Mouse (Mus musculus): ENCODE data around the gene Cacnb1.

Cacnb1 gene

GRCm38 (mm10) chr11:98011716-98012115 is 11.1 kb downstream of the Cacnb1 start:
- DNase-seq (ENCODE audit: low read depth, low spot score) = no peak

DNA sequence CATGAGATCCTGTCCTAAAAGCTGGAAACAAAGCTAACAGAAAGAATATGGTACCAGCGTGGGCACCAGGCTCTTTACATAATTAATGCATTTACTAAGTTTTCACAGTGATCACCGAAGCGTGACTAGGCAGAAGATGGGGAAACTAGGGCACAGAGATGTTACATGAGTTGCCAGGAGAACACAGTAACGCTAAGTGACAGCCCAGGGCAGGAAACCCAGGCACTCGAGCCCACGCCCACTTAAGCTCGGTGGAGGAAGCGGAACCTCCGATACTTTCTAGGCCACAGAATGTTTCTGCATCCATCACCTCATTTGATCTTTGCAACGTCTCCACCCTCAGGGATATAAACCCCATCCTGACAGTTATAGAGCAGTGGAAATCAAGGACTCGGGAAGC is 14.7 kb downstream of the Cacnb1 start:
- no peak for DNase-seq (ENCODE audit: low read depth, low spot score)

DNA sequence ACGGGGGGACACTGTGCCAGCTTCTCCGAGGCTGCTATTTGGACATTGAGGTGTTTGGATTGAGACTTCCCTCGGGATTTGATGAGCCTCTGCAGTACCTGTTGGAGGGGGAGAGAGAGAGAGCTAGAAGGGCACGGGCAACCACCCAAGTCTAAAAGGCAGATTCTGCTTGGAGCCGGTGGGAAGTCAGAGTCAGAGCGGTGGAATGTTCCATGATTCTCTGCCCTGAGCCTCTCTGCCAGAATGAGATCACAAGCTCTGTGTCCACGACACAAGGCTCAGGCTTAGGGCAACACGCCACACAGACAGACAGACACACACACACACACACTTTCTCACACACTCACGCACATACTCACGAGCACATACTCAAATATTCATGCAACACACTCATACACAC is 17.1 kb downstream of the Cacnb1 start:
- peak; percentile 78 for DNase-seq (ENCODE audit: low read depth, low spot score)

DNA sequence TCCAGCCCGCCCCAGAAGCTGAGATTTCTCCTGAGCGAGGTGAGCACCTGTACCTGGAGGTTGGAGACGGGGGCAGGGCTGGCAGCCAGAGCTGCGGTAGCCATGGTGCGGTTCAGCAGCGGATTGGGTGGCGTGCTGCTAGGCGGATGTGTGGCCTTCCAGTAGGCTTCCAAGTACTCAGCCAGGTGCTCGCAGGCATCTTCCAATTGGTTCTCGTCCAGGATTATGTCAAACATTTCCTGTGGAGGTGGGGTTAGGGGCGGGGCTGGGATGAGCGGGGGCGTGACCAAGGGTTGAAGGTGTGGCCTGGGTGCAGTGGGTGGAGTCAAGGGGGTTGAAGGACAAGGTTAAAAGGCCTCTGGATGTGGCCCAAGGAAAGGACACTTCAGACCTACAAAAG is 17.8 kb downstream of the Cacnb1 start:
- peak; percentile 70 for DNase-seq (ENCODE audit: low read depth, low spot score)

DNA sequence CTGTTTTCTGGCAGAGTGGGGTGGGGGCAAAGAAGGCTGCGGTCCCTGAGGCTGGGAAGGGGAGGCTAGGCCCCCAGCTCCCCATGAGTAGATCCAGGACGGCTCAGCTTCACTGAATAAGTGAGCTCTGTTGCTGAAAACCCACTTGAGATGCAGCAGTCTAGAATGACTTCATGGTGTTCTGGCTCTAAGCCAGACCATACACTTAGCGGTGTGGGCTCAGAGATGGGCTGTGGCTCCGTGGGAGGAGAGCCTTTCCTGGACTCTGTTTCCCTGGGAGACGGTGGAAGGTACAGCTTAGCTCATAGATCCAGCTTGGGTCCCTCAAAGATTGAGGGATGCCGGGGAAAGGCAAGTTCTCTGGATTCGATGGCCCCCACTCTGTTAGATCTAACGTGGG is 18.7 kb downstream of the Cacnb1 start:
- DNase-seq (ENCODE audit: low read depth, low spot score) = no peak

GRCm38 (mm10) chr11:98003171-98003671 is 19.6 kb downstream of the Cacnb1 start:
- no peak for DNase-seq (ENCODE audit: low read depth, low spot score)

- no peak for DNase-seq (ENCODE audit: low read depth, low spot score)
Measured at GRCm38 (mm10) chr11:98002627-98003026, 20.2 kb downstream of the Cacnb1 start.

DNA sequence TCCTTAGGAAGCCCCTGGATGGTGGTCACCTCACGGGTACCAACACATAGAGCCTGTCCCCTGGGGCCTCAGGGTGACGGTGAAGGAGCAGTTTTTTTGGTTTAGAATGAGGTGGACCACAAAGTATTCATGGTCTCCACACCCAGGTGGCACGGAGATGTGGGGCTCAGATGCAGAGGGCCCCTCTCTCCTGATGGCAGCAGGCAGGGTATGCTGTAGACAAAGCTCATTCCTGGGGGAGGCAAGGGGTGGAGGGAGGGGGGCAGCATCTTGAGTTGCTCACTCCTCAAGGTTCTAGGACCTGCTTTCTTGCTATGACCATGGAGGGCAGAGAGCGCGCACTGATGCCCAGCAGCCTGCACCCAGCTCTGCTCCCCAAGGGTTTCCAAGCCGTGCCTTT is 20.8 kb downstream of the Cacnb1 start:
- DNase-seq (ENCODE audit: low read depth, low spot score) = no peak

GRCm38 (mm10) chr11:98001351-98001824 is 21.4 kb downstream of the Cacnb1 start:
- DNase-seq (ENCODE audit: low read depth, low spot score) = no peak

GRCm38 (mm10) chr11:98000378-98001140 is 22.3 kb downstream of the Cacnb1 start:
- DNase-seq (ENCODE audit: low read depth, low spot score) = no peak

GRCm38 (mm10) chr11:97999748-98000147 is 23.1 kb downstream of the Cacnb1 start:
- DNase-seq (ENCODE audit: low read depth, low spot score) = no peak

- DNase-seq (ENCODE audit: low read depth, low spot score) = peak; percentile 61
Measured at GRCm38 (mm10) chr11:97998898-97999608, 23.8 kb downstream of the Cacnb1 start.

DNA sequence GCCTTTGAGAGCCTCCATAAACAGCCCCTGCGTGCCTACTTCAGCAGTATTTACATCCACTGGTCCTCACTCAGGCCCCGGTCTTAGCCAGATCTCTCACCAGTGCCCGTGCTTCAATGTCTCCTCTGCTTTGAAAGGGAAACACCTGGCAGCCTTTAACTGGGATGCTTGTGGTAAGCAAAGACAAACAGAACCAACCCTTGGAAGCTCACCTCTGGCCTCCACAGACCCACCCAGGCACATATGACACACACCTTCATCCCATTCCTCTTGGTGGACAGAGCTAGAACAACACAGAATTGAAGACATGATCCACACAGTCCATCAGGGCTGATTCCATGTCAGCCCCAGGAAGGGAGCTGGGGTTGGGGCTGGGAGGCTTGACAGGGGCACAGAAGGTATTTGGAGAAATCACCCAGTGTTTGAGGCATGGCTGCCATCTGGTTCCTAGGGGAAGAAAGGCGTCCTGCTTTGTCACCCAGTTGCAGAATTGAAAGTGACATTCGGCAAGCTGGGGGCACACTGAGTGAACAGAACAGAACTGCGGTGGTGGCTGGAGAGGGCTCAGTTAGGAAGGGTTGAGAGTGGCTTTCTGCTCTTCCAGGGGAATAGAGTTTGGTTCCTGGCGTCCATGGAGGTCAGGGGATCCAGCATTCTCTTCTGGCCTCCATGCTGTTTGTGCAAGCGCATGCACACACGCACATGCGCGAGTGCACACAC is 24.6 kb downstream of the Cacnb1 start:
- no peak for DNase-seq (ENCODE audit: low read depth, low spot score)

DNA sequence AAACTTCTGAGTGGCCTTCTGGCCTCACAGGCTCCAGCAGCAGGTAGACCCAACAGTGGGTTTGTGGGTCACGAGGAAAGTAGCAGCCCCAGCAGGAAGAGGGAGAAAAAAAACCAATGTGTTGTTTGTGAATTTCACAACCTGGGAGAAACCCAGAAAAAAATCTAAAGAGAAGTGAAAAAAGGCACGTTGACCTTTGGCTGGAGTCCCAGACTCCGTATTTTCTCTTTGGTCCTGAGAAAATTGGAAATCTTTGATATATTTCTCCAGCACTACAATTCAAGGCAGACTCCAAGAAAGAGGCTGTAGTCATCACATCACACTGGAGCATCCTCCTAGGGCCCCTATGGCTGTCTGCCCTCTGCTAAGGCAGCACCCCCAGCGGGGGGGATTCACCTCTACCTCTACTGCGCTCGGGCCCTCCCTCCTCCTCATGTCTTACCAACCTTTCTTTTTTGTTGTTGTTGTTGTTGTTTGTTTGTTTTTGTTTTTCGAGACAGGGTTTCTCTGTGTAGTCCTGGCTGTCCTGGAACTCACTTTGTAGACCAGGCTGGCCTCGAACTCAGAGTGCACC is 25.4 kb downstream of the Cacnb1 start:
- DNase-seq (ENCODE audit: low read depth, low spot score) = no peak

DNA sequence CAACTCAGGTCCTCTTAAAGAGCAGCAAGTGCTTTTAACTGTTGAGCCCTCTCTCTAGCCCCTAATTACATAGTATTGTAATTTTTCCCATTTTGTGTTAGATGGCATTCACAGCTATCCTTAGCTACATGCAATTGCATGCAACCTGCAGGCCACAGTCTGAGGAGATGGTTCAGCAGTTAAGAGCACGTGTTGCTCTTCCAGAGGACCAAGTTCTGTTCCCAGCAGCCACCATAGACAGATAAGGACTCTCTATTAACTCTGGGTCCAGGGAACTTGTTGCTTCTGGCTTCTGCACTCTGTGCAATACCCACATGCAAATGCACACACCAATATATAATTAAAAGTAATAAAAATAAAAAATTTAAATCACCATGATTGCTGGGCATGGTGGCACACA is 26.1 kb downstream of the Cacnb1 start:
- no peak for DNase-seq (ENCODE audit: low read depth, low spot score)

- DNase-seq (ENCODE audit: low read depth, low spot score) = no peak
Measured at GRCm38 (mm10) chr11:97995564-97996288, 27.1 kb downstream of the Cacnb1 start, which contains the start of gene Arl5c. Gene Arl5c (minus strand): TSS chr11:97996181.

- DNase-seq (ENCODE audit: low read depth, low spot score) = peak; percentile 65
Measured at GRCm38 (mm10) chr11:97994539-97995100, 28.2 kb downstream of the Cacnb1 start.

GRCm38 (mm10) chr11:97988530-97989096 is 34.2 kb downstream of the Cacnb1 start:
- peak; percentile 94 for DNase-seq (ENCODE audit: low read depth, low spot score)

DNA sequence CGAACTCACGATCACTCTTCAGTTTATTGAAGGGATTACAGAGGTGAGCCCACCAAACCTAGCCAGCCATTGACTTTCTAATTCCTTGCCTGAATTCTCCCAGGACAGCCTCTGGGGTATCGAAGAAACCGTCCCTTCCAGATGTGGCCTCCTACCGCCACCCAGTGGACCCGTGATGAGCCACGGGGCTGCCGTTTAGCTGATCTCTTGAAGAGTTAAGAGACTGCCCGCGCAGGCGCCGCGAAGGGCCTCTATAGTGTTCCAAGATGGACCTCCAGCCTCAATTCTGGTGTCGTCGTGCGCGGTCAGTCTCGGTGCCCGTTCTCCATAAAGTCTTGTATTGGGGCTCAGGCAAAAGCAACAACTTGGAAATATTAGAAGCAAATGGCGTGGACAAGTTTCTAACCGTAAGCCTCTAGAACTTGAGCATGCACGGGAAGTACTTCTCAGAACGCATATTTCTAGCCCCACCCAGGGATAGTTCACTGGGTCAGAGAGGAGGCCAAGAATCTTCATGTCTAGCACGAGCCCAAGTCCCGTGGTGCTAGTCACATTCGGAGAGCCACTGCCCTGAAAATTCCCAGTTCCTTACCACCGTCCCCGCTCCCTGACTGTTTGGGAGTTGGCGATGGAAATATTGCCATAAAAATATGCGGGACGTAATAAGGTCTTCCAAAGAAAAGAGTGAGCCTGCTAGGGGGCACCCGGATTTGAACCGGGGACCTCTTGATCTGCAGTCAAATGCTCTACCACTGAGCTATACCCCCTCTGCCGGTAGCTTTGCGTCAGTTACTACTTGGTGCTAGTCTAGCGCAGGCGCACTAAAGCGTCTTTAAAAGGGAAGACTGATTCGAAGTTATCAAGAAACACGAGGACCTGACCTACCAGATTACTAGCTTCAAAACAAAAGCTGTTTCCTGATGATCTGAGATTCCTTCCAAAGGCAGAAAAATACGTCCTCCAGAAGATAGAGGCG is 35.0 kb downstream of the Cacnb1 start:
- DNase-seq (ENCODE audit: low read depth, low spot score) = peak; percentile 94
